Mouse (Mus musculus) liver, embryonic 14.5 days (tissue): ENCODE measurements at regions not wholly inside any gene's neighbourhood (a gene's known extent, or its start where the extent isn't known, plus 50 kb on each side); places are given as distances from the start of the nearest gene placed in this dataset.

Source experiments
- ATAC-seq: fragments of 200-750 bp; cut with Nextera tagmentation; 2 replicates; pipeline ENCODE4 v1.8.0; 2017; ENCODE audit warnings: moderate number of reproducible peaks, mild to moderate bottlenecking, moderate library complexity; ENCODE audit not compliant: insufficient read depth
- DNase-seq, 3 experiments: peaks; one replicate each; pipeline ENCODE4 v3.0.0-alpha.2; 2012 to 2013; ENCODE audit warnings: low read depth in 3 of 3, low spot score in 3 of 3
- H3K27ac ChIP-seq: fragments of 300-500 bp; sonication (generic); 2 replicates; pipeline ENCODE4 v1.5.1; 2014; ENCODE audit warnings: moderate library complexity, mild to moderate bottlenecking, control low read depth, inconsistent platforms
- H3K27me3 ChIP-seq: fragments of 300-500 bp; sonication (generic); 2 replicates; pipeline ENCODE4 v1.6.1; 2014; ENCODE audit warnings: mild to moderate bottlenecking, low read length, moderate library complexity; ENCODE audit not compliant: control insufficient read depth, insufficient read depth
- H3K36me3 ChIP-seq: fragments of 300-500 bp; sonication (generic); replicated peaks from 2 replicates; pipeline ENCODE4 v1.6.1; 2014; ENCODE audit warnings: low read depth; ENCODE audit not compliant: control insufficient read depth, insufficient read depth
- H3K4me1 ChIP-seq, 2 experiments: fragments of 200-500 bp in 1 of 2; fragments of 300-500 bp in 1 of 2; sonication (generic) in 1 of 2; replicated peaks; 2 replicates each; pipeline ENCODE4 v1.6.1; 2012 to 2014; ENCODE audit warnings: antibody characterized with exemption in 1 of 2, inconsistent platforms in 1 of 2, low read length in 1 of 2; ENCODE audit not compliant: control insufficient read depth in 2 of 2, insufficient read depth in 2 of 2
- H3K4me2 ChIP-seq: fragments of 300-500 bp; sonication (generic); 2 replicates; pipeline ENCODE4 v1.6.1; 2014; ENCODE audit warnings: low read depth, mild to moderate bottlenecking, control low read depth, moderate library complexity
- H3K4me3 ChIP-seq, 2 experiments: fragments of 200-500 bp in 1 of 2; fragments of 300-500 bp in 1 of 2; sonication (generic) in 1 of 2; 2 replicates each; pipeline ENCODE4 v1.5.1; 2012 to 2014; ENCODE audit warnings: low read depth in 2 of 2, low read length in 2 of 2, mild to moderate bottlenecking in 2 of 2, control low read depth in 1 of 2, inconsistent platforms in 1 of 2, moderate library complexity in 1 of 2; ENCODE audit not compliant: insufficient read depth in 1 of 2
- H3K9ac ChIP-seq: fragments of 300-500 bp; sonication (generic); replicated peaks from 2 replicates; pipeline ENCODE4 v1.6.1; 2014; ENCODE audit warnings: mild to moderate bottlenecking, control low read depth, moderate library complexity
- H3K9me3 ChIP-seq: fragments of 300-500 bp; sonication (generic); 2 replicates; pipeline ENCODE4 v1.6.1; 2016; ENCODE audit warnings: low read length, mixed read lengths; ENCODE audit not compliant: control insufficient read depth
- CTCF ChIP-seq: IDR thresholded peaks from 2 replicates; pipeline ENCODE4 v1.5.1; 2016; ENCODE audit warnings: antibody characterized with exemption, low read depth, control low read depth
- EP300 ChIP-seq: IDR thresholded peaks from 2 replicates; pipeline ENCODE4 v1.6.1; 2016; ENCODE audit warnings: antibody characterized with exemption, low read depth
- WGBS: fragments of 180-500 bp; shearing (Covaris S2); extraction: QIAGEN DNeasy Blood & Tissue Kit; methylation state at CpG from one replicate; pipeline ENCODE4 v1.1.7; 2014; ENCODE audit not compliant: insufficient replicate concordance; 5-methylcytosine and 5-hydroxymethylcytosine counted together

GRCm38 (mm10) chr6:99850706-99851105, 124.5 kb upstream of the Prok2 start:
- no peak overlapping the region for H3K27ac ChIP-seq
- H3K9ac ChIP-seq = no peak overlapping the region
- DNase-seq = no peak
- 50% methylated on average over 1 of the region's 1 CpGs for WGBS
- no peaks in the 10 kb centered on the region for H3K4me1 ChIP-seq
- TF ChIP-seq CTCF (no peak), EP300 (no peak)
- no peaks in the 10 kb centered on the region for H3K36me3 ChIP-seq
- no peak overlapping the region for H3K4me3 ChIP-seq
- no peak overlapping the region for H3K4me2 ChIP-seq
- no peaks in the 10 kb centered on the region for H3K27me3 ChIP-seq
- H3K9me3 ChIP-seq = no peaks in the 10 kb centered on the region
- no peak for ATAC-seq

- Histone ChIP-seq H3K4me1 (no peaks in the 10 kb centered on the region), H3K9ac (no peak overlapping the region), H3K27ac (no peak overlapping the region), H3K36me3 (no peaks in the 10 kb centered on the region), H3K27me3 (no peaks in the 10 kb centered on the region), H3K9me3 (no peaks in the 10 kb centered on the region), H3K4me3 (no peak overlapping the region), H3K4me2 (no peak overlapping the region)
- no peak for ATAC-seq
- no peak for DNase-seq
- TF ChIP-seq CTCF (no peak), EP300 (no peak)
- WGBS = 57% methylated on average over 4 of the region's 4 CpGs
Measured at GRCm38 (mm10) chr6:99845508-99845846, 119.3 kb upstream of the Prok2 start.

- Histone ChIP-seq H3K9ac (no peak overlapping the region), H3K36me3 (no peaks in the 10 kb centered on the region), H3K9me3 (no peaks in the 10 kb centered on the region), H3K27me3 (no peaks in the 10 kb centered on the region), H3K4me3 (no peak overlapping the region), H3K4me1 (no peaks in the 10 kb centered on the region), H3K4me2 (no peak overlapping the region), H3K27ac (no peak overlapping the region)
- no peak for TF ChIP-seq CTCF
- no peak for TF ChIP-seq EP300
- WGBS = 50% methylated on average over 4 of the region's 4 CpGs
- ATAC-seq (no peak), DNase-seq (no peak)
Measured at GRCm38 (mm10) chr6:99844775-99845507, 118.7 kb upstream of the Prok2 start.

- Histone ChIP-seq H3K9ac (no peak overlapping the region), H3K36me3 (no peaks in the 10 kb centered on the region), H3K27ac (no peak overlapping the region), H3K9me3 (no peaks in the 10 kb centered on the region), H3K4me1 (no peaks in the 10 kb centered on the region), H3K4me3 (no peak overlapping the region), H3K4me2 (no peak overlapping the region), H3K27me3 (no peaks in the 10 kb centered on the region)
- TF ChIP-seq CTCF (no peak), EP300 (no peak)
- ATAC-seq (no peak), DNase-seq (no peak)
- WGBS = 21% methylated on average over 3 of the region's 3 CpGs
Measured at GRCm38 (mm10) chr6:99843507-99843906, 117.3 kb upstream of the Prok2 start.

- no peak for DNase-seq
- H3K4me1 ChIP-seq = no peaks in the 10 kb centered on the region
- no peak for TF ChIP-seq EP300
- no peak for TF ChIP-seq CTCF
- H3K36me3 ChIP-seq = no peaks in the 10 kb centered on the region
- no peak overlapping the region for H3K4me2 ChIP-seq
- no peak overlapping the region for H3K9ac ChIP-seq
- no peaks in the 10 kb centered on the region for H3K27me3 ChIP-seq
- H3K27ac ChIP-seq = no peak overlapping the region
- H3K4me3 ChIP-seq = no peak overlapping the region
- no peaks in the 10 kb centered on the region for H3K9me3 ChIP-seq
- ATAC-seq = no peak
Measured at GRCm38 (mm10) chr6:99842723-99843122, 116.5 kb upstream of the Prok2 start.
